Mouse (Mus musculus): ENCODE data around the gene Spire2.
"Not testable (repeated sequence)": the region's sequence is repeated elsewhere in the genome, so short reads cannot be mapped to it uniquely, and the experiment has no call there.

Spire2 gene

GRCm38 (mm10) chr8:123332262-123333090 lies at the start of gene Spire2:
Spire2 (plus strand) TSS chr8:123332713.
- peak; percentile 55 to 67 for DNase-seq (ENCODE audit: low spot score in 2 of 2)

DNA sequence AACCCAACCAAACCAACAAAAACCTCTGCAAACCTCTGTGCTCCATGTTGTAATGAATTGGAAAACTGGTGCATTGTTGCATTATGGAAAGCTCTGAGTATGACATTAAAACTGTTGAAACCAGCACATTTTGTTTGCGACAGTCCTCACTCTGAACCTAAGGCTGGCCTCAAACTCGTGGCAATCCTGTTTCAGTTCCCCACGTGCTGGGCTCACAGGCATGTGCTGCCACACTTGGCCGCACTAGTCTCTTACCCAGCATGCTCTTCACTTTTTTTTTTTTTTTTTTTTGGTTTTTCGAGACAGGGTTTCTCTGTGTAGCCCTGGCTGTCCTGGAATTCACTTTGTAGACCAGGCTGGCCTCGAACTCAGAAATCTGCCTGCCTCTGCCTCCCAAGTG lies 49.5 kb upstream of the Spire2 start:
- DNase-seq (ENCODE audit: low spot score in 2 of 2), result not testable (repeated sequence)

- DNase-seq (ENCODE audit: low spot score in 2 of 2), result peak in 1 of 2 experiments; percentile 22
Measured at GRCm38 (mm10) chr8:123283991-123284390, 48.5 kb upstream of the Spire2 start.

DNA sequence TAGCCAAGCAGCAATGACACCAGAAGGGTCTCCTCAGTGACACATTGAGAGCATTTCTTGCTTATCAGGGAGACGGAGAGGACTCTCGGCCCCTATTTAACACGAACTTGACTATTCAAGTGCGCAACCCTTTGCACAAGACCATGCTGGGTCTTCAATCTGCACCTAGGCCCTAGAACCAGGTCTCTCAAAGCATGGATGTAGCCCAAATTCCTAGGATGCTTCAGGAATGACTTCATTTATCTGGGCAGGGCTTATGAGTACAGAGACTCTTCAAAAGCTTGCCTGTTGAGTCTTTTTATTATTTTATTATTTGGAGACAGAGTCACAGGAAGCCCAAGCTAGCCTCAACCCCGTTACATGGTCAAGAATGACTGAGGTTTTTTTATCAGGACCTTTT lies 48.0 kb upstream of the Spire2 start:
- no peak for DNase-seq (ENCODE audit: low spot score in 2 of 2)

- DNase-seq (ENCODE audit: low spot score in 2 of 2), result no peak
Measured at GRCm38 (mm10) chr8:123287362-123287761, 45.2 kb upstream of the Spire2 start.

- DNase-seq (ENCODE audit: low spot score in 2 of 2), result peak in 1 of 2 experiments; percentile 28
Measured at GRCm38 (mm10) chr8:123290166-123290565, 42.3 kb upstream of the Spire2 start.

- DNase-seq (ENCODE audit: low spot score in 2 of 2), result no peak
Measured at GRCm38 (mm10) chr8:123290679-123291078, 41.8 kb upstream of the Spire2 start.

- DNase-seq (ENCODE audit: low spot score in 2 of 2), result no peak
Measured at GRCm38 (mm10) chr8:123291716-123292115, 40.8 kb upstream of the Spire2 start.

- no peak for DNase-seq (ENCODE audit: low spot score in 2 of 2)
Measured at GRCm38 (mm10) chr8:123292281-123292680, 40.2 kb upstream of the Spire2 start.

- no peak for DNase-seq (ENCODE audit: low spot score in 2 of 2)
Measured at GRCm38 (mm10) chr8:123292785-123293184, 39.7 kb upstream of the Spire2 start.

DNA sequence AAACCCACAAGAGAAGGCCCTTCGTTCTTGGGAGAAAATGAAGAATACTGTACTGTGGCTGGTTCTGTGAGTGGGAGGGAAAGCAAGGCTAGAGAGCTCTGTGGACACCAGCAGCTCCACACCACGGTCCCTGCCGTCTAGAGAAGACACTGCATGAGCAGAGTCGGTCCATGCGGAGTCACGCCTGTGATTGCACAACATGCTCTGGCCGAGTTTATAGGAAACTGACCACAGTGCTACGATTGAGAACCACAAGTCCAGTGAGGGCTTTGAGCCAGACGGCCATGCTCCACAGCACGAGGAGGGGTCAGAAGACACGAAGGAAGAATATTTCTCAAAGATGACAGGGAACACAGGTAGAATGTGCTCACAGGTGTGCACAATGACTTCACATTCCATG lies 34.2 kb upstream of the Spire2 start:
- no peak for DNase-seq (ENCODE audit: low spot score in 2 of 2)

DNA sequence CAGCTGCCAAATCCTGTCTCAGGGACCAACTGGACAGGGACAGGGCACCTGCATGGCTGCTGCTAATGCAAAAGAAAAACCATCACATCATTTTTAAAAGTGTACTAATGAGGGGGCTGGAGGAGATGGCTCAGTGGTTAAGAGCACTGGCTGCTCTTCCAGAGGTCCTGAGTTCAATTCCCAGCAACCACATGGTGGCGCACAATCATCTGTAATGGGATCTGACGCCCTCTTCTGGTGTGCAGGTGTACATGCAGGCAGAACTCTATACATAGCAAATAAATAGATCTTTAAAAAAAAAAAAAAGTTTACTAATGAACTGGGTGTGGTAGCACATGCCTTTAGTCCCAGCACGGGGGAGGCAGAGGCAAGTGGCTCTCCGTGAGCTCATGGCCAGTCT lies 23.8 kb upstream of the Spire2 start:
- no peak for DNase-seq (ENCODE audit: low spot score in 2 of 2)

GRCm38 (mm10) chr8:123317781-123318466 lies 14.6 kb upstream of the Spire2 start:
- DNase-seq (ENCODE audit: low spot score in 2 of 2), result no peak

GRCm38 (mm10) chr8:123318467-123318911 lies 14.0 kb upstream of the Spire2 start, which contains the start of gene Fanca:
Fanca (minus strand) TSS chr8:123318576.
- peak; percentile 91 to 93 for DNase-seq (ENCODE audit: low spot score in 2 of 2)

DNA sequence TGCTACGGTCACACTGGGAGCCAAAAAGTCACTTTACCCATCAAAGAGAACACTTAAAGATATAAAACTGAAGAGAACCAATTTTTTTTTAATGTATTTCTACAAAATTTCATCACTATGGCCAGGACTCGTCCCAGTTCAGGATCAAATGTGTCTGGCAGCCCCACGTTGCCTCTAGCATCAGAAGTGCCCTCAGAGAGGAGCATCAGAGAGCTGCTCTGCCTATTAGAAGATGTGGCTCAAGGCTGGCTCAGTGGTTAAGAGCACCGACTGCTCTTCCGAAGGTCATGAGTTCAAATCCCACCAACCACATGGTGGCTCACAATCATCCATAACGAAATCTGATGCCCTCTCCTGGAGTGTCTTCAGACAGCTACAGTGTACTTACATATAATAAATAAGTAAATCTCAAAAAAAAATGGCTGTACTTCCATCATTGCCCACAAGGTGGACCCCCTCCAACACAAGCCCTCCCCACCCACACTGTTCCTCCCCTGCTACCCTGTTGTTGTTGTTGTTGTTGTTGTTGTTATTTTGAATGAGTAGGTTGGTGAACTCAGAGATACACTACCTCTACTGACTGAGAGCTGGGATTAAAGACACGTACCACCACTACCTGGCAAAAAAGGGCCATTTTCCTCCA lies 12.9 kb upstream of the Spire2 start:
- DNase-seq (ENCODE audit: low spot score in 2 of 2), result peak in 1 of 2 experiments; percentile 41

- DNase-seq (ENCODE audit: low spot score in 2 of 2), result no peak
Measured at GRCm38 (mm10) chr8:123328552-123328951, 4.0 kb upstream of the Spire2 start.

GRCm38 (mm10) chr8:123329350-123329749 lies 3.2 kb upstream of the Spire2 start:
- DNase-seq (ENCODE audit: low spot score in 2 of 2), result no peak

- DNase-seq (ENCODE audit: low spot score in 2 of 2), result no peak
Measured at GRCm38 (mm10) chr8:123329961-123330360, 2.6 kb upstream of the Spire2 start.

DNA sequence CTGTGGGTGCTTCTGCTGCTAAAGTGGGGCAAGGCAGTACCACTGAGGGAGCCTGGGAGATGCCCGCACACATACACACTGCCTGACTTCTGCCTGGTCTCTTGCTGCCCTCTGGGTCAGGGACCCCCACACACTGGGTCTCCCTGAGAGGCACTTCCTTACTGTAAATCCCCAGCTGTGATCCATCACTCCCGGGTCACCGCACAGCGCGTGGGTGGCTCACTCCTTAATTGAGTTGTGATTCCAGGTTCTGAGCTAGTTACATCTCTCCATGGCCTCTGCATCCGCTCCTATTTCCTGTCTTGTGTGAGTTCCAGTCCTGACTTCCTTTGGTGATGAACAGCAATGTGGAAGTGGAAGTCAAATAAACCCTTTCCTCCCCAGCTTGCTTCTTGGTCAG lies 1.8 kb upstream of the Spire2 start:
- no peak for DNase-seq (ENCODE audit: low spot score in 2 of 2)

GRCm38 (mm10) chr8:123331301-123331700 lies 1.2 kb upstream of the Spire2 start:
- no peak for DNase-seq (ENCODE audit: low spot score in 2 of 2)

- DNase-seq (ENCODE audit: low spot score in 2 of 2), result no peak
Measured at GRCm38 (mm10) chr8:123331810-123332209, 703 bp upstream of the Spire2 start.

GRCm38 (mm10) chr8:123333091-123333587 lies 626 bp downstream of the Spire2 start:
- no peak for DNase-seq (ENCODE audit: low spot score in 2 of 2)

All from spleen, postnatal 14 days (tissue).